Mouse (Mus musculus) embryo, embryonic 11.5 days (tissue): Measurements from ENCODE around the gene Tshz2.

Experiments used
- DNase-seq: peaks from one replicate; pipeline ENCODE4 v3.0.0-alpha.2; 2012; ENCODE audit warnings: low read depth, low spot score

The Tshz2 gene

GRCm38 (mm10) chr2:169633491-169634289, 877 bp downstream of the Tshz2 start:
- DNase-seq = no peak

GRCm38 (mm10) chr2:169634619-169635382, 2.0 kb downstream of the Tshz2 start:
- DNase-seq = no peak

GRCm38 (mm10) chr2:169635428-169635827, 2.6 kb downstream of the Tshz2 start:
- no peak for DNase-seq

GRCm38 (mm10) chr2:169636414-169636813, 3.6 kb downstream of the Tshz2 start:
- DNase-seq = no peak

GRCm38 (mm10) chr2:169641547-169641946, 8.7 kb downstream of the Tshz2 start:
- no peak for DNase-seq

- DNase-seq = no peak
These were observed 9.6 kb downstream of the Tshz2 start for GRCm38 (mm10) chr2:169642420-169642819.

GRCm38 (mm10) chr2:169647091-169647490, 14.3 kb downstream of the Tshz2 start:
- DNase-seq = no peak

- DNase-seq = no peak
These were observed 16.6 kb downstream of the Tshz2 start for GRCm38 (mm10) chr2:169649262-169649885.

- DNase-seq = no peak
These were observed 20.5 kb downstream of the Tshz2 start for GRCm38 (mm10) chr2:169653282-169653681.

- DNase-seq = no peak
These were observed 31.0 kb downstream of the Tshz2 start for GRCm38 (mm10) chr2:169663792-169664191.

- no peak for DNase-seq
These were observed 38.5 kb downstream of the Tshz2 start for GRCm38 (mm10) chr2:169671264-169671663.

- DNase-seq = no peak
These were observed 41.0 kb downstream of the Tshz2 start for GRCm38 (mm10) chr2:169673786-169674185.

- no peak for DNase-seq
These were observed 41.4 kb downstream of the Tshz2 start for GRCm38 (mm10) chr2:169674209-169674608.

- no peak for DNase-seq
These were observed 46.5 kb downstream of the Tshz2 start for GRCm38 (mm10) chr2:169679264-169679663.

- DNase-seq = no peak
These were observed 47.1 kb downstream of the Tshz2 start for GRCm38 (mm10) chr2:169679951-169680350.

GRCm38 (mm10) chr2:169685260-169685659, 52.4 kb downstream of the Tshz2 start:
- no peak for DNase-seq

- DNase-seq = no peak
These were observed 52.9 kb downstream of the Tshz2 start for GRCm38 (mm10) chr2:169685747-169686146.

- no peak for DNase-seq
These were observed 54.1 kb downstream of the Tshz2 start for GRCm38 (mm10) chr2:169686697-169687430.

- DNase-seq = no peak
These were observed 57.2 kb downstream of the Tshz2 start for GRCm38 (mm10) chr2:169690054-169690453.

- DNase-seq = no peak
These were observed 61.7 kb downstream of the Tshz2 start for GRCm38 (mm10) chr2:169694494-169694893.

- no peak for DNase-seq
These were observed 62.2 kb downstream of the Tshz2 start for GRCm38 (mm10) chr2:169695025-169695424.

- no peak for DNase-seq
These were observed 66.3 kb downstream of the Tshz2 start for GRCm38 (mm10) chr2:169699141-169699540.
